Mouse (Mus musculus): ENCODE results near the gene Hist3h2a. TPM values are rescaled to one million over a fixed set of nuclear protein-coding genes. Genes with fewer than 3 reads are reported as not detected.

Gene Hist3h2a
- total RNA-seq, 1 experiment, result 161 TPM

- H3K27ac ChIP-seq (ENCODE audit: insufficient read depth, low read depth, low read length, poor library complexity, severe bottlenecking), result no peak overlapping the region
- DNase-seq (ENCODE audit: low read depth, low spot score), result no peak
- H3K4me1 ChIP-seq (ENCODE audit: control insufficient read depth in 2 of 2, insufficient read depth in 2 of 2, low read length in 2 of 2, poor library complexity in 1 of 2), result peaks cover 0 to 3% of the 10 kb centered on the region in 2 experiments; a peak in 2 of 4 replicates
- TF ChIP-seq MAFK (IDR thresholded peaks at IDR 0.05; ENCODE audit: insufficient read depth, low read depth, low read length), result no peak
- no peak for TF ChIP-seq ZC3H11A (IDR thresholded peaks at IDR 0.05; ENCODE audit: borderline replicate concordance, low read depth, low read length)
- TF ChIP-seq ZNF384 (IDR thresholded peaks at IDR 0.05; ENCODE audit: low read depth, low read length), result no peak
- no peak for TF ChIP-seq CHD2 (IDR thresholded peaks at IDR 0.05; ENCODE audit: low read depth, low read length)
- no peak for TF ChIP-seq HCFC1 (IDR thresholded peaks at IDR 0.05; ENCODE audit: borderline replicate concordance, insufficient read depth, low read length)
- no peak overlapping the region for H3K4me3 ChIP-seq (ENCODE audit: insufficient read depth in 1 of 2, low read depth in 1 of 2, low read length in 2 of 2, poor library complexity in 1 of 2, severe bottlenecking in 1 of 2)
- H3K9ac ChIP-seq (ENCODE audit: insufficient read depth, low read depth, low read length, poor library complexity, severe bottlenecking), result no peak overlapping the region
- no peaks in the 10 kb centered on the region for H3K9me3 ChIP-seq (ENCODE audit: control insufficient read depth, insufficient read depth, low read depth, low read length)
- peaks cover 5% of the 10 kb centered on the region; the same call in 1 of the 2 replicates for H3K36me3 ChIP-seq (ENCODE audit: control insufficient read depth, insufficient read depth, low read length, poor library complexity, severe bottlenecking)
- in situ Hi-C loops (cut with MboI; ENCODE audit: low sequenced_read_pairs in 2 of 2, unreplicated experiment in 2 of 2), result no loop called here
Observed at GRCm38 (mm10) chr11:58957226-58957914, 2.9 kb downstream of the Hist3h2a start.

GRCm38 (mm10) chr11:58958536-58958935 is 4.1 kb downstream of the Hist3h2a start:
- in situ Hi-C loops (cut with MboI; ENCODE audit: low sequenced_read_pairs in 2 of 2, unreplicated experiment in 2 of 2), result no loop called here
- Histone ChIP-seq H3K36me3 (ENCODE audit: control insufficient read depth, insufficient read depth, low read length, poor library complexity, severe bottlenecking) (peaks cover 5% of the 10 kb centered on the region; the same call in 1 of the 2 replicates), H3K9ac (ENCODE audit: insufficient read depth, low read depth, low read length, poor library complexity, severe bottlenecking) (no peak overlapping the region), H3K4me3 (ENCODE audit: insufficient read depth in 1 of 2, low read depth in 1 of 2, low read length in 2 of 2, poor library complexity in 1 of 2, severe bottlenecking in 1 of 2) (no peak overlapping the region), H3K4me1 (ENCODE audit: control insufficient read depth in 2 of 2, insufficient read depth in 2 of 2, low read length in 2 of 2, poor library complexity in 1 of 2) (peaks cover 0 to 3% of the 10 kb centered on the region in 2 experiments; a peak in 2 of 4 replicates), H3K9me3 (ENCODE audit: control insufficient read depth, insufficient read depth, low read depth, low read length) (no peaks in the 10 kb centered on the region), H3K27ac (ENCODE audit: insufficient read depth, low read depth, low read length, poor library complexity, severe bottlenecking) (no peak overlapping the region)
- DNase-seq (ENCODE audit: low read depth, low spot score), result no peak
- TF ChIP-seq HCFC1 (IDR thresholded peaks at IDR 0.05; ENCODE audit: borderline replicate concordance, insufficient read depth, low read length) (no peak), ZNF384 (IDR thresholded peaks at IDR 0.05; ENCODE audit: low read depth, low read length) (no peak), ZC3H11A (IDR thresholded peaks at IDR 0.05; ENCODE audit: borderline replicate concordance, low read depth, low read length) (no peak), CHD2 (IDR thresholded peaks at IDR 0.05; ENCODE audit: low read depth, low read length) (no peak), MAFK (IDR thresholded peaks at IDR 0.05; ENCODE audit: insufficient read depth, low read depth, low read length) (no peak)

GRCm38 (mm10) chr11:58959186-58959825 is 4.8 kb downstream of the Hist3h2a start:
- peaks cover 0 to 3% of the 10 kb centered on the region in 2 experiments; a peak in 2 of 4 replicates for H3K4me1 ChIP-seq (ENCODE audit: control insufficient read depth in 2 of 2, insufficient read depth in 2 of 2, low read length in 2 of 2, poor library complexity in 1 of 2)
- no peak overlapping the region for H3K27ac ChIP-seq (ENCODE audit: insufficient read depth, low read depth, low read length, poor library complexity, severe bottlenecking)
- H3K9ac ChIP-seq (ENCODE audit: insufficient read depth, low read depth, low read length, poor library complexity, severe bottlenecking), result no peak overlapping the region
- TF ChIP-seq ZNF384 (IDR thresholded peaks at IDR 0.05; ENCODE audit: low read depth, low read length) (no peak), ZC3H11A (IDR thresholded peaks at IDR 0.05; ENCODE audit: borderline replicate concordance, low read depth, low read length) (no peak), MAFK (IDR thresholded peaks at IDR 0.05; ENCODE audit: insufficient read depth, low read depth, low read length) (no peak), CHD2 (IDR thresholded peaks at IDR 0.05; ENCODE audit: low read depth, low read length) (no peak)
- H3K9me3 ChIP-seq (ENCODE audit: control insufficient read depth, insufficient read depth, low read depth, low read length), result no peaks in the 10 kb centered on the region
- H3K4me3 ChIP-seq (ENCODE audit: insufficient read depth in 1 of 2, low read depth in 1 of 2, low read length in 2 of 2, poor library complexity in 1 of 2, severe bottlenecking in 1 of 2), result 0 out of 4 replicates have a peak overlapping the region, but pooled peaks of 1 of the 2 experiments have one; percentile 44
- no peak for DNase-seq (ENCODE audit: low read depth, low spot score)
- H3K36me3 ChIP-seq (ENCODE audit: control insufficient read depth, insufficient read depth, low read length, poor library complexity, severe bottlenecking), result peaks cover 5% of the 10 kb centered on the region; the same call in 1 of the 2 replicates
- in situ Hi-C loops (cut with MboI; ENCODE audit: low sequenced_read_pairs in 2 of 2, unreplicated experiment in 2 of 2), result no loop called here

GRCm38 (mm10) chr11:58959921-58960465 is 5.5 kb downstream of the Hist3h2a start:
- Histone ChIP-seq H3K9ac (ENCODE audit: insufficient read depth, low read depth, low read length, poor library complexity, severe bottlenecking) (no peak overlapping the region; the same call in 1 of the 2 replicates), H3K36me3 (ENCODE audit: control insufficient read depth, insufficient read depth, low read length, poor library complexity, severe bottlenecking) (peaks cover 5% of the 10 kb centered on the region; the same call in 1 of the 2 replicates), H3K9me3 (ENCODE audit: control insufficient read depth, insufficient read depth, low read depth, low read length) (no peaks in the 10 kb centered on the region), H3K4me3 (ENCODE audit: insufficient read depth in 1 of 2, low read depth in 1 of 2, low read length in 2 of 2, poor library complexity in 1 of 2, severe bottlenecking in 1 of 2) (peak overlapping the region; percentile 60 to 73), H3K27ac (ENCODE audit: insufficient read depth, low read depth, low read length, poor library complexity, severe bottlenecking) (no peak overlapping the region), H3K4me1 (ENCODE audit: control insufficient read depth in 2 of 2, insufficient read depth in 2 of 2, low read length in 2 of 2, poor library complexity in 1 of 2) (peaks cover 3% of the 10 kb centered on the region in 2 experiments; a peak in 2 of 4 replicates)
- TF ChIP-seq CHD2 (IDR thresholded peaks at IDR 0.05; ENCODE audit: low read depth, low read length), result no peak
- in situ Hi-C loops (cut with MboI; ENCODE audit: low sequenced_read_pairs in 2 of 2, unreplicated experiment in 2 of 2), result no loop called here
- DNase-seq (ENCODE audit: low read depth, low spot score), result no peak

Data from ES-E14 (cell line).